Mouse (Mus musculus) erythroblast, embryonic 14.5 days (primary cell): ENCODE data around the gene Pcgf6. TPM values are rescaled to one million over a fixed set of nuclear protein-coding genes. Genes with fewer than 3 reads are reported as not detected.

Source experiments
- H3K27me3 ChIP-seq: 2 replicates; pipeline ENCODE4 v1.6.1; 2012; ENCODE audit warnings: inconsistent platforms; ENCODE audit not compliant: control insufficient read depth
- H3K36me3 ChIP-seq: 2 replicates; pipeline ENCODE4 v1.6.1; 2012; ENCODE audit warnings: mild to moderate bottlenecking, inconsistent platforms; ENCODE audit not compliant: control insufficient read depth
- H3K4me1 ChIP-seq: 2 replicates; pipeline ENCODE4 v1.6.1; 2012; ENCODE audit warnings: inconsistent platforms; ENCODE audit not compliant: control insufficient read depth
- H3K4me3 ChIP-seq: replicated peaks from 2 replicates; pipeline ENCODE3; 2012; ENCODE audit warnings: moderate library complexity, mild to moderate bottlenecking, inconsistent platforms
- H3K9me3 ChIP-seq: 2 replicates; pipeline ENCODE4 v1.6.1; 2012; ENCODE audit warnings: low read length, inconsistent platforms, mixed read lengths; ENCODE audit not compliant: control insufficient read depth
- GATA1 ChIP-seq: IDR thresholded peaks from 2 replicates; pipeline ENCODE4 v1.6.1; 2012; ENCODE audit warnings: low read length, inconsistent platforms, mixed read lengths
- TAL1 ChIP-seq: IDR thresholded peaks from 3 replicates; pipeline ENCODE4 v1.6.1; 2012; ENCODE audit warnings: low read length, inconsistent platforms, mixed read lengths
- polyA plus RNA-seq: library from polyadenylated mRNA; stranded (reverse); fragments of >175 nt; gene quantifications from 2 replicates; pipeline ENCODE4 v1.2.3, GENCODE M21; 2012

Gene Pcgf6
- polyA plus RNA-seq, 1 experiment: 0.46 TPM

GRCm38 (mm10) chr19:47053471-47053870 is 2.8 kb upstream of the Pcgf6 start:
- no peak for TF ChIP-seq TAL1
- TF ChIP-seq GATA1: no peak
- no peaks in the 10 kb centered on the region for H3K9me3 ChIP-seq

GRCm38 (mm10) chr19:47052927-47053326 is 2.2 kb upstream of the Pcgf6 start:
- peaks cover 26% of the 10 kb centered on the region for H3K4me1 ChIP-seq
- H3K9me3 ChIP-seq: no peaks in the 10 kb centered on the region
- H3K27me3 ChIP-seq: peaks cover 3% of the 10 kb centered on the region; the same call in 1 of the 2 replicates
- peaks cover 4% of the 10 kb centered on the region for H3K36me3 ChIP-seq
- TF ChIP-seq TAL1 (no peak), GATA1 (no peak)
- H3K4me3 ChIP-seq: no peak overlapping the region

More at GRCm38 (mm10) chr19:47053471-47053870, 2.8 kb upstream of the Pcgf6 start:
- peaks cover 3% of the 10 kb centered on the region; the same call in 1 of the 2 replicates for H3K27me3 ChIP-seq
- H3K4me1 ChIP-seq: peaks cover 26% of the 10 kb centered on the region
- no peaks in the 10 kb centered on the region for H3K36me3 ChIP-seq
- H3K4me3 ChIP-seq: no peak overlapping the region

GRCm38 (mm10) chr19:47049840-47050239 is 866 bp downstream of the Pcgf6 start:
- Histone ChIP-seq H3K4me3 (peak overlapping the region; percentile 77), H3K36me3 (peaks cover 26% of the 10 kb centered on the region), H3K27me3 (no peaks in the 10 kb centered on the region), H3K9me3 (no peaks in the 10 kb centered on the region), H3K4me1 (peaks cover 27% of the 10 kb centered on the region)
- no peak for TF ChIP-seq TAL1

- Histone ChIP-seq H3K27me3 (no peaks in the 10 kb centered on the region), H3K4me1 (peaks cover 27% of the 10 kb centered on the region), H3K36me3 (peaks cover 31% of the 10 kb centered on the region), H3K4me3 (peak overlapping the region; percentile 29), H3K9me3 (no peaks in the 10 kb centered on the region)
- TF ChIP-seq GATA1 (no peak), TAL1 (no peak)
Measured at GRCm38 (mm10) chr19:47049061-47049460, 1.6 kb downstream of the Pcgf6 start.

GRCm38 (mm10) chr19:47047236-47047833 is 3.4 kb downstream of the Pcgf6 start:
- Histone ChIP-seq H3K27me3 (no peaks in the 10 kb centered on the region), H3K4me1 (peaks cover 27% of the 10 kb centered on the region), H3K36me3 (peaks cover 36% of the 10 kb centered on the region), H3K9me3 (no peaks in the 10 kb centered on the region), H3K4me3 (no peak overlapping the region)
- TF ChIP-seq TAL1 (no peak), GATA1 (no peak)

- Histone ChIP-seq H3K27me3 (no peaks in the 10 kb centered on the region), H3K36me3 (peaks cover 39% of the 10 kb centered on the region)
- TF ChIP-seq GATA1 (no peak), TAL1 (no peak)
Measured at GRCm38 (mm10) chr19:47046343-47046742, 4.4 kb downstream of the Pcgf6 start.

GRCm38 (mm10) chr19:47043608-47044007 is 7.1 kb downstream of the Pcgf6 start:
- no peaks in the 10 kb centered on the region for H3K9me3 ChIP-seq
- H3K4me3 ChIP-seq: no peak overlapping the region
- no peak for TF ChIP-seq GATA1
- no peak for TF ChIP-seq TAL1
- no peaks in the 10 kb centered on the region for H3K27me3 ChIP-seq
- peaks cover 60% of the 10 kb centered on the region for H3K36me3 ChIP-seq
- H3K4me1 ChIP-seq: peaks cover 1% of the 10 kb centered on the region; the same call in 1 of the 2 replicates

More at GRCm38 (mm10) chr19:47046343-47046742, 4.4 kb downstream of the Pcgf6 start:
- Histone ChIP-seq H3K4me1 (peaks cover 27% of the 10 kb centered on the region), H3K9me3 (no peaks in the 10 kb centered on the region), H3K4me3 (no peak overlapping the region)

GRCm38 (mm10) chr19:47040720-47041473 is 9.8 kb downstream of the Pcgf6 start:
- H3K4me1 ChIP-seq: no peaks in the 10 kb centered on the region
- no peak overlapping the region for H3K4me3 ChIP-seq
- no peaks in the 10 kb centered on the region for H3K9me3 ChIP-seq
- no peaks in the 10 kb centered on the region for H3K27me3 ChIP-seq
- TF ChIP-seq TAL1: no peak
- no peak for TF ChIP-seq GATA1
- H3K36me3 ChIP-seq: peaks cover 57% of the 10 kb centered on the region

- peaks cover 68% of the 10 kb centered on the region for H3K36me3 ChIP-seq
- H3K4me3 ChIP-seq: no peak overlapping the region
- no peak for TF ChIP-seq TAL1
- no peak for TF ChIP-seq GATA1
- H3K4me1 ChIP-seq: no peaks in the 10 kb centered on the region
- H3K27me3 ChIP-seq: no peaks in the 10 kb centered on the region
- H3K9me3 ChIP-seq: no peaks in the 10 kb centered on the region
Measured at GRCm38 (mm10) chr19:47036596-47036995, 14.1 kb downstream of the Pcgf6 start.
